Mouse (Mus musculus) MEL (cell line): ENCODE measurements around the gene Ripor2. TPM values are rescaled to one million over a fixed set of nuclear protein-coding genes. Genes with fewer than 3 reads are reported as not detected.

Experiments
- DNase-seq: peaks from one replicate; pipeline ENCODE4 v3.0.0; 2011; ENCODE audit warnings: low read depth, low spot score
- H3K27ac ChIP-seq: 2 replicates; pipeline ENCODE4 v1.5.1; 2012; ENCODE audit warnings: low read depth, mild to moderate bottlenecking, control low read depth, low read length, moderate library complexity; ENCODE audit not compliant: control insufficient read depth
- H3K27me3 ChIP-seq, 2 experiments: fragments of 150-350 bp in 1 of 2; sonication (generic) in 1 of 2; 2 replicates each; pipeline ENCODE4 v1.6.1; 2012; ENCODE audit warnings: low read length in 2 of 2, mild to moderate bottlenecking in 2 of 2, improper control_type of control experiment in 1 of 2, moderate library complexity in 1 of 2; ENCODE audit not compliant: insufficient read depth in 2 of 2, control insufficient read depth in 1 of 2
- H3K36me3 ChIP-seq, 2 experiments: 2 replicates each; pipeline ENCODE4 v1.6.1; 2012 to 2014; ENCODE audit warnings: low read length in 2 of 2, improper control_type of control experiment in 1 of 2, inconsistent platforms in 1 of 2, mild to moderate bottlenecking in 1 of 2; ENCODE audit not compliant: insufficient read depth in 2 of 2, control insufficient read depth in 1 of 2
- H3K4me1 ChIP-seq, 2 experiments: fragments of 150-350 bp in 1 of 2; sonication (generic) in 1 of 2; 2 replicates each; pipeline ENCODE4 v1.6.1; 2012; ENCODE audit warnings: low read length in 2 of 2, improper control_type of control experiment in 1 of 2, mild to moderate bottlenecking in 1 of 2; ENCODE audit not compliant: insufficient read depth in 2 of 2, control insufficient read depth in 1 of 2
- H3K4me3 ChIP-seq, 2 experiments: fragments of 150-350 bp in 1 of 2; sonication (generic) in 1 of 2; 2 replicates each; pipeline ENCODE4 v1.5.1; 2012; ENCODE audit warnings: low read depth in 2 of 2, low read length in 2 of 2, mild to moderate bottlenecking in 2 of 2, moderate library complexity in 2 of 2, control low read depth in 1 of 2, improper control_type of control experiment in 1 of 2; ENCODE audit not compliant: control insufficient read depth in 1 of 2, insufficient read depth in 1 of 2
- H3K79me2 ChIP-seq: 2 replicates; pipeline ENCODE4 v1.6.1; 2012; ENCODE audit warnings: mild to moderate bottlenecking, low read length, moderate library complexity; ENCODE audit not compliant: control insufficient read depth, poor library complexity, insufficient read depth
- H3K9ac ChIP-seq: 2 replicates; pipeline ENCODE4 v1.6.1; 2012; ENCODE audit warnings: low read depth, mild to moderate bottlenecking, control low read depth, low read length, moderate library complexity; ENCODE audit not compliant: control insufficient read depth, poor library complexity, severe bottlenecking
- H3K9me3 ChIP-seq: fragments of 150-350 bp; sonication (generic); replicated peaks from 2 replicates; pipeline ENCODE4 v1.6.1; 2012; ENCODE audit warnings: mild to moderate bottlenecking, low read length, improper control_type of control experiment, moderate library complexity; ENCODE audit not compliant: insufficient read depth
- BHLHE40 ChIP-seq: IDR thresholded peaks from 2 replicates; pipeline ENCODE4 v1.6.1; 2012; ENCODE audit warnings: low read depth, mild to moderate bottlenecking, inconsistent platforms, low read length, improper control_type of control experiment, borderline replicate concordance
- CHD2 ChIP-seq: IDR thresholded peaks from 2 replicates; pipeline ENCODE4 v1.6.1; 2011; ENCODE audit warnings: low read length, improper control_type of control experiment
- CTCF ChIP-seq, 3 experiments: IDR thresholded peaks in 2 of 3; conservative IDR thresholded peaks in 1 of 3; 2 replicates each; pipeline ENCODE4 v1.5.1; 2011 to 2012; ENCODE audit warnings: low read length in 3 of 3, low read depth in 2 of 3, mild to moderate bottlenecking in 2 of 3, improper control_type of control experiment in 1 of 3, inconsistent platforms in 1 of 3, mixed read lengths in 1 of 3, moderate library complexity in 1 of 3; ENCODE audit not compliant: control insufficient read depth in 1 of 3, insufficient read depth in 1 of 3, poor library complexity in 1 of 3, severe bottlenecking in 1 of 3
- ELF1 ChIP-seq: IDR thresholded peaks from 2 replicates; pipeline ENCODE4 v1.6.1; 2014; ENCODE audit warnings: low read depth, mild to moderate bottlenecking, inconsistent platforms, low read length, improper control_type of control experiment, moderate library complexity
- HCFC1 ChIP-seq: IDR thresholded peaks from 2 replicates; pipeline ENCODE4 v1.6.1; 2012; ENCODE audit warnings: low read depth, mild to moderate bottlenecking, inconsistent platforms, low read length, improper control_type of control experiment, moderate library complexity
- MAX ChIP-seq: IDR thresholded peaks from 2 replicates; pipeline ENCODE4 v1.6.1; 2011; ENCODE audit warnings: low read length, improper control_type of control experiment
- MXI1 ChIP-seq: IDR thresholded peaks from 2 replicates; pipeline ENCODE4 v1.6.1; 2011; ENCODE audit warnings: mild to moderate bottlenecking, low read depth, low read length, improper control_type of control experiment
- NRF1 ChIP-seq: IDR thresholded peaks from 2 replicates; pipeline ENCODE4 v1.6.1; 2014; ENCODE audit warnings: low read depth, mild to moderate bottlenecking, inconsistent platforms, low read length, improper control_type of control experiment, moderate library complexity; ENCODE audit not compliant: poor library complexity, insufficient read depth, severe bottlenecking
- POLR2AphosphoS2 ChIP-seq: IDR thresholded peaks from 2 replicates; pipeline ENCODE4 v1.6.1; 2011; ENCODE audit warnings: low read length, improper control_type of control experiment
- RCOR1 ChIP-seq: IDR thresholded peaks from 2 replicates; pipeline ENCODE4 v1.6.1; 2012; ENCODE audit warnings: low read depth, mild to moderate bottlenecking, inconsistent platforms, low read length, improper control_type of control experiment
- TAL1 ChIP-seq: IDR thresholded peaks from 2 replicates; pipeline ENCODE4 v1.6.1; 2012; ENCODE audit warnings: mild to moderate bottlenecking, inconsistent platforms, low read length, moderate library complexity, mixed read lengths
- TBP ChIP-seq: IDR thresholded peaks from 2 replicates; pipeline ENCODE4 v1.8.0; 2011; ENCODE audit warnings: low read depth, low read length, improper control_type of control experiment
- USF1 ChIP-seq: IDR thresholded peaks from 2 replicates; pipeline ENCODE4 v1.6.1; 2014; ENCODE audit warnings: low read depth, mild to moderate bottlenecking, inconsistent platforms, low read length, improper control_type of control experiment, moderate library complexity
- ZNF384 ChIP-seq: IDR thresholded peaks from 2 replicates; pipeline ENCODE4 v1.6.1; 2012; ENCODE audit warnings: low read depth, mild to moderate bottlenecking, inconsistent platforms, low read length, improper control_type of control experiment
- polyA plus RNA-seq, 2 experiments: library from polyadenylated mRNA; stranded (reverse) in 1 of 2; unstranded in 1 of 2; fragments of >175 nt in 1 of 2; fragments of >200 nt in 1 of 2; gene quantifications; 2 replicates each; pipeline versions ENCODE4 v1.2.1 to v1.2.4; 2012; ENCODE audit warnings: low replicate concordance in 2 of 2, low read depth in 1 of 2; ENCODE audit not compliant: insufficient read length in 2 of 2, insufficient read depth in 1 of 2, missing spikeins in 1 of 2
- total RNA-seq: library from RNA; depleted of rRNA; stranded (reverse); fragments of 300-350 nt; gene quantifications from 2 replicates; pipeline ENCODE4 v1.2.3, GENCODE M21; 2012

Ripor2 gene
- total and polyA plus RNA-seq, 3 experiments = 13.5 to 18.5 TPM; not detected in 1

DNA sequence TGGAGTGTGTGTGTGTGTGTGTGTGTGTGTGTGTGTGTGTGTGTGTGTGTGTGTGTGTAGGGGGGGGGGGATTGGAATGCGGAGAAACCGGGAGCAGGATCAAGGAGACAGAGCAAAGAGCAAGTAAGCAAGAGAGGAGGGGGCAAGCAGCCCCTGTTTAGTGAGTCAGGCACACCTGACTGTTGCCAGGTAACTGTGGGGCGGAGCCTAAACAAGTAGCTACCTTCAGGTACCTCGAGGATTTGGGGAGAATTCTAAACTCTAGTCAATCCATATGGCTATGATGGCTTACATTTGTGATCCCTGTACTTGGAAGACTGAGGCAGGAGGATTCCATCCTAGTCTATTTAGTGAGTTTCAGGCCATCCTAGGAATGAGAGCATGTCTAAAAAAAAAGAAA is 22.1 kb downstream of the Ripor2 start (continued):
- TF ChIP-seq RCOR1 = no peak

DNA sequence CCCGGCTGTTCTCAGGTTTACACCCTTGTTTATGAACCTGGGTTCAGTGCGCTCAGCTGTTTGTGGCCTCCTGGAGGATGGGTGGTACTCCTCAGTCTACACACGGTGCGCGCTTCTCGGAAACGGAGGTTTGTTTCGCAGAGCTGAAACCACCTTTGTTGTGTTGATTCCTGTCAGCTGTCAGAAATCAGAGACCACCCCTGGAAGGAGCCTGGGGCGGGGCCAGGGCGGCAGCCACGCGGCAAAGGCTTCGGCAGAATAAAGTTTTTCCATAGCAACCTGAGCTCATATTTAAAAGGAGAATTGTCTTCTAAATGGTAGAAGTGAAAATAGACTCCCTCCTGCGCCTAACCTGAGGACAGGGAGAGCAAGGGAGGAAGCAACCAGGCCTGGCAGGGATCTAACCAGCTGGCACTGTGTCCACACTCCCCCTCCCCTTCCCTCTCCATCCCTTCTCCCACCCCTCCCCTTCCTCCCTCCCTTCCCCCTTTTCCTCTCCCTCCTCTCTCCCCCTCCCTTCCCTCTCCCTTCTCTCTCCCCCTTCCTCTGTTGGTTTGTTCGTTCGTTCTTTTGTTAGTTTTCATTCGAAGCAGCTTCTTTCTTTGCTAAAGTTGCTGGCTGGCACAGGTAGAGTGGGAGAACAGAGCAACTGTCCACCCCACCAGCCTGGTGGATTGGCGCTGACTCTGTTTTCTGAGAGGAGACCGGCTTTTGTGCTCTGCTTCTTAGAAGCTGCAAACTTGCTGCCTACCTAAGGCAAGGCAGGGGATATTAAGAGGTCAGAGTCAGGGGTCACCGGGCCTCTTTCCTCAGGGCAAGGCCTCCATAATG is 23.0 kb downstream of the Ripor2 start:
- Histone ChIP-seq H3K9ac (no peak overlapping the region), H3K27me3 (no peaks in the 10 kb centered on the region), H3K27ac (no peak overlapping the region), H3K4me1 (peaks cover 4 to 8% of the 10 kb centered on the region in 2 experiments), H3K4me3 (no peak overlapping the region), H3K9me3 (no peaks in the 10 kb centered on the region), H3K79me2 (no peaks in the 10 kb centered on the region), H3K36me3 (peaks cover 3 to 6% of the 10 kb centered on the region in 2 experiments; a peak in 3 of 4 replicates)
- no peak for TF ChIP-seq ELF1
- TF ChIP-seq BHLHE40 = no peak
- no peak for TF ChIP-seq TBP
- TF ChIP-seq POLR2AphosphoS2 = no peak
- no peak for TF ChIP-seq MXI1
- no peak for TF ChIP-seq CTCF (IDR thresholded peaks at IDR 0.05 in 2 of 3, conservative IDR thresholded peaks at IDR 0.05 in 1 of 3; ENCODE audit: control insufficient read depth in 1 of 3, insufficient read depth in 1 of 3, low read depth in 2 of 3, low read length in 3 of 3, poor library complexity in 1 of 3, severe bottlenecking in 1 of 3)
- TF ChIP-seq HCFC1 = no peak
- TF ChIP-seq USF1 = no peak
- no peak for TF ChIP-seq CHD2
- DNase-seq = no peak

DNA sequence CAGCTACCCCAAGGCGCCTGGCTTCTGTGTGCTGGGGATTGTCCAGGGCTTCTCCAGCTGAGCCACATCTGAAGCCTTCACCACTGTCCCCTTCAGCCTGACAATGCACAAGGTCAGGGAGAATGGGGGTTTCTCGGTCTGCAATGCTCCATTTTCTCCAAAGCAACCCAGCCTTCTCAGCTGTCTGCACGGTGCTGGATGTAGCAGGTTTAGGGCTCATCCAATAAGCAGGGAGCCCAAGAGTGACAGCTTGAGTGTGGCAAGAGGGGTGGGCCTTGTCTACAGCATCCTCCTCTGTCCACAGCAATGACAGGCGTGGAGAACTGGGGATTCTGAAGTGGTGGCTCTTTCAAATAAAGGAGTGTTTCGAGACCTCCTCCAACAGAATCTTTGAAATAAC is 23.8 kb downstream of the Ripor2 start:
- Histone ChIP-seq H3K9me3 (no peaks in the 10 kb centered on the region), H3K4me3 (no peak overlapping the region), H3K27ac (no peak overlapping the region), H3K4me1 (peaks cover 4 to 8% of the 10 kb centered on the region in 2 experiments), H3K9ac (no peak overlapping the region), H3K27me3 (no peaks in the 10 kb centered on the region), H3K79me2 (no peaks in the 10 kb centered on the region), H3K36me3 (peaks cover 3 to 6% of the 10 kb centered on the region in 2 experiments; a peak in 3 of 4 replicates)
- no peak for TF ChIP-seq TAL1
- TF ChIP-seq MAX = no peak
- no peak for TF ChIP-seq ZNF384
- no peak for TF ChIP-seq NRF1
- DNase-seq = no peak
